In the genomic region with DNA sequence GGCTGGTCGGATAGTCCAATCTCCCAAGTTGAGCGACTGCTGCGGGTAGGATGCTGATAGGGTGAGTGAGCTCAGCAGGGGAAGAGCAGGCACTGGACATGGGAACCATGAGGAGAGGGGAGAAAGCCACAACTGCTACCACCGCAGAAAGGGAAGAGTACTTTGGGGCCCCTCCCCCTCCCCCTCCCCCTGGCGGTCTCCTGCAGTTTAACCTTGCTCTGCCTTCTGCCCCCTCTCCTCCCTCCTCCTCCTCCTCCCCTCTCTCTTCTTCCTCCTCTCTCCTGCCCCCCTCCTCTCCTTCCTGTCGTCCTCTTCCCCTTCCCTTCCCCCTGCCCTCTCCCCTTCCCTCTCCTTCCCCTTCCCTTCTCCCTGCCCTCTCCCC, we compare ENCODE assay signal across 9 mouse cellular contexts.
DNase-seq lines count a peak whose midpoint lies in the region; ATAC-seq and TF ChIP-seq lines count a peak whose summit lies in the region.
"Had no signal": no experiment of that assay in that cellular context is flagged by ENCODE, and none has a peak within 500 bp of the region (broad histone marks: within the 10 kb centered on the region; RNA-seq: fewer than 3 reads in every experiment).

No protein-coding gene starts in this region.

- H3K27me3 ChIP-seq in heart, postnatal 0 days (ENCODE audit: control insufficient read depth, insufficient read depth, low read length) = no peaks in the 10 kb centered on the region
- H3K27me3 ChIP-seq in heart, adult 2 months (ENCODE audit: control insufficient read depth, insufficient read depth, low read length) = no peaks in the 10 kb centered on the region
- H3K27me3 ChIP-seq in hindbrain, embryonic 12.5 days = peaks cover 10% of the 10 kb centered on the region; the same call in 1 of the 2 replicates

- no peak for DNase-seq in heart, postnatal 0 days (ENCODE audit: low spot score)
- no peak for DNase-seq in heart, adult 2 months
- DNase-seq in R1 (ENCODE audit: low read depth, low spot score) = peak; percentile 88
- no peak for DNase-seq in Muller cell, postnatal 12 days (ENCODE audit: inconsistent ontology term)
- no peak for DNase-seq in urinary bladder, postnatal 4 days (ENCODE audit: low spot score in 2 of 2)
- DNase-seq: gastrocnemius, postnatal 25 days had no signal

- peaks cover 52% of the 10 kb centered on the region for H3K4me1 ChIP-seq in heart, postnatal 0 days (ENCODE audit: control insufficient read depth, insufficient read depth)
- H3K4me1 ChIP-seq in heart, adult 2 months (ENCODE audit: control insufficient read depth, insufficient read depth, low read length) = peaks cover 14% of the 10 kb centered on the region
- H3K4me1 ChIP-seq in hindbrain, embryonic 12.5 days = peaks cover 99% of the 10 kb centered on the region

- no peak overlapping the region for H3K4me3 ChIP-seq in heart, postnatal 0 days (ENCODE audit: low read depth, low read length)
- no peak overlapping the region for H3K4me3 ChIP-seq in heart, adult 2 months
- no peak overlapping the region for H3K4me3 ChIP-seq in hindbrain, embryonic 12.5 days

- WGBS in heart, postnatal 0 days = 13% methylated on average over 5 of the region's 6 CpGs
- WGBS in heart, adult 2 months = 54% methylated on average over 5 of the region's 6 CpGs
- WGBS in hindbrain, embryonic 12.5 days = 2% methylated on average over 4 of the region's 6 CpGs

- TF ChIP-seq CTCF in heart, postnatal 0 days (IDR thresholded peaks at IDR 0.05; ENCODE audit: low read depth) = no peak
- TF ChIP-seq CTCF in heart, adult 2 months (IDR thresholded peaks at IDR 0.05) = no peak

- intact Hi-C loops in heart, adult 2 months (cut with DNase I) = no loop called here

- no peak for TF ChIP-seq POLR2A in heart, adult 2 months (IDR thresholded peaks at IDR 0.05; ENCODE audit: insufficient read depth, low read depth, low read length)

- H3K4me2 ChIP-seq in heart, postnatal 0 days (ENCODE audit: low read depth, low read length) = peak overlapping the region; percentile 50
- peak overlapping the region; percentile 41 for H3K4me2 ChIP-seq in hindbrain, embryonic 12.5 days (replicated peaks)

- no peaks in the 10 kb centered on the region for H3K9me3 ChIP-seq in heart, postnatal 0 days (replicated peaks; ENCODE audit: control insufficient read depth, low read length)
- no peaks in the 10 kb centered on the region for H3K9me3 ChIP-seq in hindbrain, embryonic 12.5 days (replicated peaks)

- no peak for ATAC-seq in heart, postnatal 0 days (ENCODE audit: insufficient read depth, low read depth)
- ATAC-seq in hindbrain, embryonic 12.5 days (ENCODE audit: low FRiP score) = no peak
- ATAC-seq in megakaryocyte-erythroid progenitor cell, adult 5-6 weeks (replicated peaks; ENCODE audit: low FRiP score, low TSS enrichment, poor library complexity, severe bottlenecking) = 0 out of 2 replicates have a peak, but pooled peaks have one; percentile 10
- ATAC-seq in erythroid progenitor cell, adult 5-6 weeks (replicated peaks; ENCODE audit: low FRiP score, poor library complexity, severe bottlenecking) = no peak

- no peak overlapping the region for H3K27ac ChIP-seq in heart, postnatal 0 days (ENCODE audit: low read depth)
- H3K27ac ChIP-seq in heart, adult 2 months = no peak overlapping the region
- H3K27ac ChIP-seq in hindbrain, embryonic 12.5 days = peak overlapping the region; percentile 78

- H3K9ac ChIP-seq in heart, postnatal 0 days (replicated peaks; ENCODE audit: low read depth, low read length) = no peak overlapping the region
- no peak overlapping the region for H3K9ac ChIP-seq in heart, adult 2 months (ENCODE audit: low read depth, low read length)
- no peak overlapping the region for H3K9ac ChIP-seq in hindbrain, embryonic 12.5 days

- H3K36me3 ChIP-seq in heart, postnatal 0 days (replicated peaks; ENCODE audit: control insufficient read depth, insufficient read depth, low read length) = no peaks in the 10 kb centered on the region
- H3K36me3 ChIP-seq in heart, adult 2 months (ENCODE audit: control insufficient read depth, insufficient read depth, low read length) = no peaks in the 10 kb centered on the region
- no peaks in the 10 kb centered on the region for H3K36me3 ChIP-seq in hindbrain, embryonic 12.5 days

- peaks cover 7% of the 10 kb centered on the region for H3K79me2 ChIP-seq in heart, adult 2 months (replicated peaks; ENCODE audit: control insufficient read depth, insufficient read depth, low read length)

- TF ChIP-seq EP300 in heart, postnatal 0 days (IDR thresholded peaks at IDR 0.05; ENCODE audit: low read depth) = no peak
- no peak for TF ChIP-seq EP300 in heart, adult 2 months (IDR thresholded peaks at IDR 0.05; ENCODE audit: insufficient read depth, low read depth, low read length)
